Mouse (Mus musculus) layer of hippocampus, adult 18-20 months (tissue): ENCODE results near the gene Sae1. TPM values are rescaled to one million over a fixed set of nuclear protein-coding genes. Genes with fewer than 3 reads are reported as not detected.
A peak's percentile ranks its signal among the peaks of the same experiment; 100 is the strongest.

Experiments used
- DNase-seq, 2 experiments: peaks; one replicate each; pipeline ENCODE4 v3.0.0; 2022; ENCODE audit warnings: low spot score in 2 of 2
- total RNA-seq, 2 experiments: library from RNA; stranded (reverse); gene quantifications; 2 replicates each; pipeline ENCODE4 v1.2.3; 2021

Sae1 gene
- total RNA-seq, 2 experiments from 2014 or later: 95.4 to 100 TPM

DNA sequence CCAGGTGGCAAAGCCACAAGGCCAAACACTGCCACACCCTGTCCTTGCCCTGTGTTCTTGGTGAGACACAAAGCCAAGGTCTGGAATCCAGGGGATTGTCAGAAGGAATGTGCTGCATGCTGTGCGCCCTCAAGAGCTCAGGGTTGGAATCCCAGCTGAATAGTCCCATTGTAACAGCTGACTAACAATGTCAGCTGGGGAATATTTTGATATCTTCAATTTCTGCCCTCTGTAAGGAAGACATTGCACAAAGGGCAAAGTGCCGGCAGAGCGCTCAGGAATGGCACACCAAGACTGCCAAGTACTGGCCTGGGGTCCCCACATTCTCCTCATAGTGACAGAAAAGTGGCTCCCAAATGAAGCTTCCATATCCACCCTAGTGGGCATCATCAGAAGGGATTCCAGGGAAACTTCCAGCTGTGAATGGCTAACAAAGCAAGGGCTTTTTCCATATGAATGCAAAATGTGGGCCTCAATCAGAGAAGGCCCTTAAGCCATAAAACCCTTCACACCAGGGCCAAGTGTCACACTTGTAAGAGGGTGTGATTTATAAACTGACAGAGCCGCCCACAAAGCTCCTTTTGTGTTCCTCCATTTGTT, 22.6 kb downstream of the Sae1 start:
- DNase-seq: no peak

GRCm38 (mm10) chr7:16364319-16364718, 23.3 kb downstream of the Sae1 start:
- DNase-seq: no peak

GRCm38 (mm10) chr7:16357602-16358001, 30.0 kb downstream of the Sae1 start:
- no peak for DNase-seq

- DNase-seq: no peak
Measured at GRCm38 (mm10) chr7:16355854-16356594, 31.6 kb downstream of the Sae1 start.

DNA sequence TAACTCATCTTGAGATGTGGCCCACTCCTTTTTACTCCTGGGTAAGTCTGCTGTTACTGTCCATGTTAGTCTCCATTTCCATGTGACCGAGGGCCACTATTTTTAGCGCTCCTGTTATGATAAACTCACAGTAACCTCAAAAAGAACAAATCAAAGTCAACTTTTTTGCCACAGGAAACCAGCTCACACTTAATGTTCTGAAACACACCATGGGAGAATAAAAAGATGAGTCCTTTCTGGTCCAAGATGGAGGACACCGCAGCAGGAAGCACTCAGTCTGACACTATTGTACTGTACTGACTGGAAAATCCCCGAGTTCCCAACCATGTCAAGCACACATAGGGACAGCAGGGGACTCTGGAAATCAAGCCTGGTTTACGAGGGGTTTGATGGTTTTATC, 37.6 kb downstream of the Sae1 start:
- DNase-seq: no peak

DNA sequence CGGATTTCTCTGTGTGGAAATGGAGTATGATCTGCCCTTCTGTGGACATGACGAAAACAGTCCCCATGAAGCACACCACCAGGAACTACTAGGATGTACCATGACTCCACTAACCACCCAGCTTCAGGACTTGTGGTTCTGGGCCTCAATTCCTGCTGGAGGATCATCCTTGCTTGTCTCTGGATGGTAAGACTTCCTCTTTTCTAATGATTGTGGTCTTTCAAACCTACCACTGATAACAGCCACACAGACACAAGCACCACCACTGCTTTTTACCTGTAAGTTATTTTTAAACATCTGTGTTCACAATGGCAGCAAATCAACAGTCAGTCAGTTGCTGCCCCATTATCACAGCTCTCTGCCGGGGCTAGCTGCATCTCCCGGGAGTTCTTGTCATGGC, 42.3 kb downstream of the Sae1 start:
- DNase-seq: no peak

- DNase-seq: no peak
Measured at GRCm38 (mm10) chr7:16344598-16344997, 43.0 kb downstream of the Sae1 start.

DNA sequence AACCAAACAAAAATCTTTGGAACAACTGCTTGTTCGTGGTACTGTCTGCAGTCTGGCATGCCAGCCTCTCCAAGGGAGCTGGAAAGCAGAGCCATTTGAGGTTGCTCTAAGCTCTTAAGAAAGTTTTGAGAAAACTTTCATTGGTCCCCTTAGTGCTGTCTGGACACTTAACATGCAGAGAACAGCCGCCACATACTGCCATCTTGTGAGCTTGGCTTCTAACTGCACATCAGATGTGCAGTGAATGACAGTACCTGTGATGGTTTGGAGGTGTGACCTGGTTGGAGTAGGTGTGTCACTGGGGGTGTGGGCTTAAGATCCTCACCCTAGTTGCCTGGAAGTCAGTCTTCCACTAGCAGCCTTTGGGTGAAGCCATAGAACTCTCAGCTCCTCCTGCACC, 49.9 kb downstream of the Sae1 start:
- DNase-seq: no peak

DNA sequence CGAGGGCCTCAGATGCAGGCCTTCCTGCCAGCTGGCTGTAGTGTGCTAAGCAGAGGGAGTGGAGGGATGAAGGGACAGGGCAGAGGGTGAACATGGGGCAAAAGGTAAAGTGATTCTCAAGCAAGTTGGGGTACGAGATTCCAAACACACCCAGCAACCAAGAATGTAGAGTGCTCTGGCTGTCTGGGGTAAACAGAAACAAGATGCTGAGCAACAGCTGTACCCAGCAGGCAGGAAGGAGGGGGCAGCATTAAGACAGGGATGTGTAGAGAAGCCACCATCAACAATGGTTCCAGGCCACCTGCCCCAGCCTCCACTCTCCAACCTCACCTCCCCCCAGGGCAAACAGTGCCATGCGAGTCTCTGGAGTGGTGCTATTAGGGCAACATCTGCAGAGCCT, 58.5 kb downstream of the Sae1 start:
- DNase-seq: no peak

DNA sequence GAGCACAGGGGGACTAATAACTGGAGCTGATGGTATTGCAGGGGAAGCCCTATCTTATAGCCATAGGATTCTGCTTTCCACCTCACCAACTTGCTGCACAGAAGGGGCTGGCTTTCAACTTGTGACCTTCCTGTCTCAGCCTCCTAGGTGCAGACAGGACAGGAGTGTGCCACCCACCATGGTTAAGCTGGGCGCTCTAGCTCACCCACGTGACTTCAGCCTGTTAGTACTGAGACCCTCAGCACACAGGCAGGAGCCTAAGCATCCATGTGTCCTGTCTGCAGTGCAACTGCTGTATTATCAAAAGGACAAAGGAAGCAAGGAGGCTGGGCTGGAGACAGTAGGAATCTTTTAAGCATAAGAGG, 61.0 kb downstream of the Sae1 start:
- DNase-seq: no peak

DNA sequence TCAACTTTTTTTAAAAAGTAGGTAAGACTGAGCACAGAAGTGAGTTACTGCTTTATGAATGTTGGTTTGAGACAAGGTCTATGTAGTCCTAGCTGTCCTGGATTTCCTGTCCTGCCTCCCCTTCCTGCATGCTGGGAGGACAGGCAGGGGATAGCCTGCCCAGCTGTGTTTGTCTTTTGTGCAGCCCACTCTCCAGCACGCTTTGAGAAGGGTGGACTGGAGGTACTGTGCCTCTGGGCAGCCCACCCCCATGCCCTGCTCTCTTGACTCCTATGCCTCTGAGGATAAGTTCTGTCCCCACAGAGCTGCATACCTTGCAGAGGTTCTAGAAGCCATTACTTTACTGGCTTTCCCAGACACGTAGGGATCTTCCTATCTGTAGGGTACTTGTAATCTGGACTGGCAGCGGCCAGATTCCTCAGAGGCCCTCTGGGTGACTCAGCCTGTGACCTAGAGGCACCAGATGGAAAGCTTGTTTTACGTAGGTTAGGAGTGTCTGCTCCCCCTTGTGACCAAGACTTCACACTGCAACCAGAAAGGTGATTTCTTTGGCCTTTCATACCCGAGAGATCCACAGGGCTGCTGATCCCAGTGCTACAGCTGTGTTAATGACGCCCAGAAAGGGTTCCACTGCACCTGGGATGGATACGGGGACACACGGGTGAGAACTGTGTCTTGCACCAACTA, 61.5 kb downstream of the Sae1 start:
- DNase-seq: peak in 1 of 2 experiments; percentile 61

- no peak for DNase-seq
Measured at GRCm38 (mm10) chr7:16324661-16325060, 62.9 kb downstream of the Sae1 start.

DNA sequence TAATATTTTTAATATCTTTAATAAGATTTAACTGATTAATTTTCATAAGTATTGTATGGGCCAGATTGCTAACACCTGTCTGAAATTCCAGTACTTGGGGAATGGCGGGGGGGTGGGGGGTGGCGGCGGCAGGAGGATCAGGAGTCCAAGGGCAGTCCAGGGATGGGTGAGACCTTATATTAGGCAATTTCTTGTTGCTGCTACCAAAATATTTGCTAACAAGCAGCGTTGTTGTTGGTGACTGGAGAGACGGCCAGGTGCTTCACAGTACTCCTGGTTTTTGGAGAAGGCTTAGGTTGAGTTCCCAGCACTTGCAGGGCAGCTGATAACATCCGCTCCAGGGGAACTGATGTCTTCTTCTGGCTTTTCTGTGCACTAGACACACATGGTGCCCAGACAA, 67.1 kb downstream of the Sae1 start:
- no peak for DNase-seq

- no peak for DNase-seq
Measured at GRCm38 (mm10) chr7:16319216-16319615, 68.4 kb downstream of the Sae1 start.

- no peak for DNase-seq
Measured at GRCm38 (mm10) chr7:16317094-16317493, 70.5 kb downstream of the Sae1 start.

DNA sequence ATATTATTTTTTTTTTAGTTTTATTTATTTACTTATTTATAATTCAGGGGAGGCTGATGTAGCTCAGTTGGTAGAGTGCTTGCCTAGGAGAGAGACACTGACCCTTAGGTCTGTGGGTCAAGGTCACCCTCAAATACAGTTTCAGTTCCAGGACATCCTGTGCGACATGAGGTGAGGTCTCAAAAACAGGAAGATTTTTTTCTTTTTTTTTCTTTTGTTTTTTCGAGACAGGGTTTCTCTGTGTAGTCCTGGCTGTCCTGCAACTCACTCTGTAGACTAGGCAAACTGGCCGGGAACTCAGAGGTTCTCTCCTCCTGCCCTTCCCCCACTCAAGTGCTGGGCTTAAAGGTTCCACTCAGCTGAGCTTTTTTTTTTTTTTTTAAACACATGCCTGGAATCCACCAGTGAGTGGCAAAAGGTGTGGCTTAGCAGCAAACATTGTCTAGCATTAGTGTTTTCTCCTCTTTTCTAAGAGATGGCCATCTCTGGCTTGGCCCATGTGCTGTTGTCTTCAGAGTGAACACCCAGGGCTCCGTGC, 72.3 kb downstream of the Sae1 start:
- DNase-seq: no peak

DNA sequence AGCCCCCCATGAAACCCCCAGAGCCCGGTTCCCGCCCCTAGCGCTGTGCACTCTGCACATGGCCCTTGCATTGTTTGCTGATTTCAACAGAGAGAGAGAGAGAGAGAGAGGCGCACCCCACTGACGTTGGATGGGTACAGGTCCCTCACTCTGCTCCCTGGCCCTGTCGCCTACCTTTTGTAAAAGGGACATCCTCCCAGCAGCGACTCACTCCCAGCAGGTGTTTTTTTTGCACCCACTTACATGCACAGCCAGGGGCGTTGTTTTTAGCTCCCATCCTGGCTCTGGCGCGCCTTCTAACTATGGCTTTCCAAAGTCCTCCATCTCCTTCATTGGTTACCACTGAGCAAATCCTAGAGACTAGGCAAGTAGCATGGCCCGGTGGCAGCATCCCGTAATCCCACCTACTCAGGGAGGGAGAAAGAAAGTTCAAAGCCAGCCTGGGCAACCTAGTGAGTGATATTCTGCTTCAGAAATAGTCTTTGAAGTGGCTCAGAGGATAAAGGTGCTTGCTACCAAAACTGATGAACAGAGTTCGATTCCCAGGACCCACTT, 73.3 kb downstream of the Sae1 start:
- no peak for DNase-seq

GRCm38 (mm10) chr7:16313481-16314220, 74.0 kb downstream of the Sae1 start:
- peak; percentile 42 to 78 for DNase-seq

GRCm38 (mm10) chr7:16312672-16313311, 74.8 kb downstream of the Sae1 start:
- no peak for DNase-seq

DNA sequence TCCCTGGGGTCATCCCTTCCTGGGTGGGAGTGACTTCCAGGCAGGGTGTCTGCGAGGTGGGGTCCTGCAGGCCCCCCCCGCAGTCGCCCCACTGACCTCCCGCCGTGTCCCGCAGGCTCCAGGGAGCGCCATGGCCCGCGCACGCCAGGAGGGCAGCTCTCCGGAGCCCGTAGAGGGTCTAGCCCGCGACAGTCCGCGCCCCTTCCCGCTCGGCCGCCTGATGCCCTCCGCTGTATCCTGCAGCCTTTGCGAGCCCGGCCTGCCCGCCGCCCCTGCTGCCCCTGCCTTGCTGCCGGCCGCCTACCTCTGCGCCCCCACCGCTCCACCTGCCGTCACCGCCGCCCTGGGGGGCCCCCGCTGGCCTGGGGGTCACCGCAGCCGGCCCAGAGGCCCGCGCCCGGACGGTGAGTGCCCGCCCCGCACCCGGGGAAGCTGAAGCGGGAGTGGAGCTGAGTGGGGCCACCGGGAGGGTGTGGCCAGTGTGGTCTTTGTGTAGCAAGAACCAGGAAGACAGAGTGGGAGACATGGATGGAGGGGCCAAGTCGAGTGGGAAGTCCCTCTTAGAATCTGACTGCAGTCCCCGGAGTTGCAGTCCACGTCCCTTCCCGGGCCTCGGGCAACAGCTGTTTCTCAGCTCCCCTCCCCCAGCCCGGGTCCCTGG, 75.5 kb downstream of the Sae1 start:
- no peak for DNase-seq
